Mouse (Mus musculus) kidney, postnatal 0 days (tissue): ENCODE results near the gene Tor1aip2. TPM values are rescaled to one million over a fixed set of nuclear protein-coding genes. Genes with fewer than 3 reads are reported as not detected.

Experiments used
- ATAC-seq: fragments of 200-750 bp; cut with Nextera tagmentation; replicated peaks from 2 replicates; pipeline ENCODE4 v1.8.0; 2017; ENCODE audit warnings: low read depth, moderate number of reproducible peaks, moderate TSS enrichment, moderate library complexity; ENCODE audit not compliant: low FRiP score
- DNase-seq: peaks from one replicate; pipeline ENCODE4 v3.0.0-alpha.2; 2016; ENCODE audit warnings: low spot score
- H3K27ac ChIP-seq: fragments of 300-500 bp; sonication (generic); 2 replicates; pipeline ENCODE4 v1.5.1; 2014; ENCODE audit warnings: mild to moderate bottlenecking
- H3K27me3 ChIP-seq: fragments of 300-500 bp; sonication (generic); 2 replicates; pipeline ENCODE4 v1.6.1; 2014; ENCODE audit warnings: low read length, mixed read lengths; ENCODE audit not compliant: insufficient read depth
- H3K36me3 ChIP-seq: fragments of 300-500 bp; sonication (generic); 2 replicates; pipeline ENCODE4 v1.6.1; 2014; ENCODE audit warnings: low read length, mixed read lengths; ENCODE audit not compliant: insufficient read depth
- H3K4me1 ChIP-seq: fragments of 300-500 bp; sonication (generic); replicated peaks from 2 replicates; pipeline ENCODE4 v1.6.1; 2014; ENCODE audit warnings: antibody characterized with exemption, low read length, mixed read lengths; ENCODE audit not compliant: insufficient read depth
- H3K4me2 ChIP-seq: fragments of 300-500 bp; sonication (generic); 2 replicates; pipeline ENCODE4 v1.6.1; 2014; ENCODE audit warnings: mild to moderate bottlenecking, low read length, moderate library complexity, mixed read lengths
- H3K4me3 ChIP-seq: fragments of 300-500 bp; sonication (generic); replicated peaks from 2 replicates; pipeline ENCODE4 v1.5.1; 2014; ENCODE audit warnings: low read depth, low read length
- H3K9ac ChIP-seq: fragments of 300-500 bp; sonication (generic); 2 replicates; pipeline ENCODE4 v1.6.1; 2014; ENCODE audit warnings: low read depth, low read length
- H3K9me3 ChIP-seq: fragments of 300-500 bp; sonication (generic); replicated peaks from 2 replicates; pipeline ENCODE4 v1.6.1; 2016; ENCODE audit warnings: low read length, inconsistent platforms, mixed read lengths
- CTCF ChIP-seq: IDR thresholded peaks from 2 replicates; pipeline ENCODE4 v1.5.1; 2016; ENCODE audit warnings: antibody characterized with exemption, low read depth, mild to moderate bottlenecking, moderate library complexity
- WGBS: fragments of 180-500 bp; shearing (Covaris S2); extraction: QIAGEN DNeasy Blood & Tissue Kit; methylation state at CpG from one replicate; pipeline ENCODE4 v1.1.7; 2014; 5-methylcytosine and 5-hydroxymethylcytosine counted together
- polyA plus RNA-seq: library from polyadenylated mRNA; unstranded; fragments of >200 nt; fragmentation: Nextera tagmentation; extraction: Ambion mirVana; gene quantifications from 2 replicates; pipeline ENCODE4 v1.2.1, GENCODE M21; 2015

Gene Tor1aip2
- polyA plus RNA-seq, 1 experiment from 2014 or later: 89.4 TPM

- Histone ChIP-seq H3K36me3 (peaks cover 10% of the 10 kb centered on the region), H3K27ac (no peak overlapping the region), H3K9ac (no peak overlapping the region), H3K27me3 (no peaks in the 10 kb centered on the region), H3K4me3 (no peak overlapping the region), H3K4me1 (no peaks in the 10 kb centered on the region), H3K9me3 (no peaks in the 10 kb centered on the region), H3K4me2 (no peak overlapping the region)
- no peak for DNase-seq
- no peak for TF ChIP-seq CTCF
- no peak for ATAC-seq
- 71% methylated on average over 8 of the region's 8 CpGs for whole genome bisulfite sequencing
Observed at GRCm38 (mm10) chr1:156024831-156025503, 10.2 kb upstream of the Tor1aip2 start.

DNA sequence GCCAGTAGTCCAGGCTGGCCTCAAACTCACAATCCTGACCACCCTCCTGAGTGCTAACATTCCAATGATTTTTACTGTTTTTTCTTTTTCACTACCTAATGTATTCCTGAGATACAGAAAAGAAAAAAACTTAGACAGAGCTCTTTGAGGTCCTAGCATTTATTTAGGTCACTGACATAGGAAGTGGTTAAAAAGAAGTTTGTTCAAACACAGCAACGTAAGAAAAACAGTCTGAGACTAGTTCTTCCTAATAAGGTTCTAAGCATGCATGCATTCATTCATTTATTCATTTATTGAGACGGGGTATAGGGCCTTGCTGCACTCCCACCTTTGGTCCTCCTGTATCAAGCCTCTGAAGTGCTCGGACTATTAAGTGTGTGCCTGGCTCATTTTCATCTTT lies 7.4 kb upstream of the Tor1aip2 start:
- no peak overlapping the region for H3K27ac ChIP-seq
- H3K9ac ChIP-seq: no peak overlapping the region
- ATAC-seq (no peak), DNase-seq (no peak)
- no peaks in the 10 kb centered on the region for H3K9me3 ChIP-seq
- H3K4me3 ChIP-seq: no peak overlapping the region
- TF ChIP-seq CTCF: no peak
- H3K4me2 ChIP-seq: no peak overlapping the region
- peaks cover 23% of the 10 kb centered on the region for H3K36me3 ChIP-seq
- WGBS: 89% methylated on average over 3 of the region's 3 CpGs
- H3K4me1 ChIP-seq: no peaks in the 10 kb centered on the region
- H3K27me3 ChIP-seq: no peaks in the 10 kb centered on the region

DNA sequence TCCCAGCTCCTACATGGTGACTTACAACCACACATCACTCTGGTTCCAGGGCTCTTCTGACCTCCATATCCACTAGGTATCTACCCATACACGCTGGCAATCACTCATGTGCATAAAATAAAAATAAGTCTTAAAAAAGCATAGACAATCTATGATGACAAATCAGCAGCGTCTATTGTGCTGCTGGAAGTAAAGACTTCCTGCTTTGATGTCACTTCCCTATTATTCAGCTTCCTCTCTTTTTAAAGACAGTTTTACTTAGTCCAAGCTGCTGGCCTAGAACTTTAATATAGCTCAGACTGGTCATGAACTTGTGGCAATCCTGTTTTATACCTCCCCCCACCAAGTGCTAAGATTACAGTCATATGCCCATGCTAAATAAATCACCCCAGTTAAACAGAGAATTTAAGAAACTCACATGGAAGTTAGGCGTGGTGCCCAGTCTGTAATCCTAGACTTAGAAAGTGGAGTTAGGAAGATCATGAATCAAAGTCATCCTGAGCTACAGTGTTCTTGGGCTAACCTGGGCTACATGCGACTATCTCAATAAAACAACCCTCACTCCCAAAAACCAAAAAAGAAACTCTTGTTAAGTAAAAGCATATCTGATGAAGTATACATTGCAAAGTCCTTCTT lies 6.7 kb upstream of the Tor1aip2 start:
- H3K4me2 ChIP-seq: no peak overlapping the region
- H3K27ac ChIP-seq: no peak overlapping the region
- TF ChIP-seq CTCF: no peak
- H3K36me3 ChIP-seq: peaks cover 25% of the 10 kb centered on the region
- ATAC-seq (no peak), DNase-seq (no peak)
- WGBS: 74% methylated on average over 4 of the region's 4 CpGs
- no peaks in the 10 kb centered on the region for H3K9me3 ChIP-seq
- no peaks in the 10 kb centered on the region for H3K4me1 ChIP-seq
- H3K9ac ChIP-seq: no peak overlapping the region
- H3K4me3 ChIP-seq: no peak overlapping the region
- no peaks in the 10 kb centered on the region for H3K27me3 ChIP-seq

GRCm38 (mm10) chr1:156033921-156034320 lies 1.3 kb upstream of the Tor1aip2 start:
- Histone ChIP-seq H3K9me3 (no peaks in the 10 kb centered on the region), H3K9ac (no peak overlapping the region), H3K27ac (no peak overlapping the region), H3K4me3 (no peak overlapping the region), H3K27me3 (no peaks in the 10 kb centered on the region), H3K4me1 (0 out of 2 replicates have a peak, but pooled peaks cover 5% of the 10 kb centered on the region), H3K36me3 (peaks cover 23% of the 10 kb centered on the region), H3K4me2 (no peak overlapping the region)
- 97% methylated on average over 7 of the region's 7 CpGs for WGBS
- no peak for ATAC-seq
- TF ChIP-seq CTCF: no peak
- DNase-seq: no peak

- peak overlapping the region; percentile 73 for H3K4me2 ChIP-seq
- ATAC-seq (no peak), DNase-seq (no peak)
- TF ChIP-seq CTCF: no peak
- H3K9me3 ChIP-seq: no peaks in the 10 kb centered on the region
- peak overlapping the region; percentile 84 for H3K9ac ChIP-seq
- 0 out of 2 replicates have a peak, but pooled peaks cover 5% of the 10 kb centered on the region for H3K4me1 ChIP-seq
- WGBS: 21% methylated on average over 1 of the region's 1 CpGs
- no peaks in the 10 kb centered on the region for H3K27me3 ChIP-seq
- H3K4me3 ChIP-seq: peak overlapping the region; percentile 90
- H3K36me3 ChIP-seq: peaks cover 23% of the 10 kb centered on the region
- peak overlapping the region; percentile 100; the same call in 1 of the 2 replicates for H3K27ac ChIP-seq
Observed at GRCm38 (mm10) chr1:156034661-156035060, 542 bp upstream of the Tor1aip2 start.

DNA sequence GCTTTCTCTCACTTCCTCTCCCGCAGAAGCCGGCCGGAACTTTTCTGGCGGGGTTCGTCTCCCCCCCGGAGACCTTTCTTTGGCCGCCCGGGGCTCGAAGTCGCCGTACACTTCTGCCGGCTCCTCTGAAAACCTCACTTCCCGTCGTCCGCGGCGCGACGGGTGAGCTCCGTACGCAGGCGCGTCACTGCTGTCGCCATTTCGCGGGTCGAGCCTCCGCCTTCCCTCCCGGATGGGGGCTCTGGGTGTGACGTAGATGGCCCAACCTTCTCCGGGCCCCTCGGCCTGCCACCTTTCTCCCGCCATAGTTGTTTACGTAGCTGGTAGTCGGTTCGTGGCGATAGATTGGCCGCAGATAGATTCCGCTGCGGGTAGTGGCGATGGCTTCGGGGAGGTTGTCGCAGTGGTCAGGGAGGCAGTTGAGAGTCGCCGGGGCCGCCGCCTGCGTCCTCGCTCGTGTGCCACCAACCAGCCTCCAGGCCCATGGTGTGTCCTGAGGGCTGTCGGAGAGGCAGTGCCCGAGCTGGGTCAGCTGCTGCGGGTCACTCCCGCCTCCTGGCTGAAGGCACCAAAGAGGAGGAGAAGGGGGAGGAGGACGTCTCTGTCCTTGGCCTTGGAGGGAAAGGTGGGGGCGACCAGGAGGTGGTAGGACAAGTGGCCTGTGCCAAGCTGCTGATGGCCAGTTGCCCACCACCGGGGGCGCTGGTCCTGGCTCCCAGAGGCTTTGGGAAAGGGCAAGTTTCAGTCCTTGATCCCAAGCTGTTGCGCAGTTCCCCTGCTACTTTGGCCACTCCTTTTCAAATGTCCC lies 931 bp downstream of the Tor1aip2 start, which contains the start of gene Tor1aip1:
Tor1aip1 (minus strand) TSS at position 551 of the 808 bp plus-strand sequence.
- H3K36me3 ChIP-seq: peaks cover 19% of the 10 kb centered on the region
- H3K4me3 ChIP-seq: peak within 1 kb of the TSS; percentile 90
- ATAC-seq (peak; percentile 94), DNase-seq (peak; percentile 99)
- peak; percentile 86 for TF ChIP-seq CTCF
- peak within 1 kb of the TSS; percentile 84 for H3K9ac ChIP-seq
- 0 out of 2 replicates have a peak, but pooled peaks cover 5% of the 10 kb centered on the region for H3K4me1 ChIP-seq
- H3K4me2 ChIP-seq: peak within 1 kb of the TSS; percentile 73
- no peaks in the 10 kb centered on the region for H3K27me3 ChIP-seq
- under 1% methylated on average over 59 of the region's 59 CpGs for WGBS
- peak within 1 kb of the TSS; percentile 100 for H3K27ac ChIP-seq
- H3K9me3 ChIP-seq: no peaks in the 10 kb centered on the region
